Mouse (Mus musculus): ENCODE measurements at regions not wholly inside any gene's neighbourhood (a gene's known extent, or its start where the extent isn't known, plus 50 kb on each side); places are given as distances from the start of the nearest gene placed in this dataset.
"Not testable (repeated sequence)": the region's sequence is repeated elsewhere in the genome, so short reads cannot be mapped to it uniquely, and the experiment has no call there.

GRCm38 (mm10) chr16:89718921-89719320, 147.9 kb upstream of the Krtap11-1 start:
- H3K27ac ChIP-seq (ENCODE audit: insufficient read depth, low read depth, low read length): peak overlapping the region; percentile 55
- no peaks in the 10 kb centered on the region for H3K4me1 ChIP-seq (ENCODE audit: control insufficient read depth, insufficient read depth, low read length)
- peak; percentile 42 for DNase-seq
- H3K36me3 ChIP-seq (ENCODE audit: control insufficient read depth, insufficient read depth, low read length): no peaks in the 10 kb centered on the region
- 56% methylated on average over 3 of the region's 3 CpGs for WGBS
- TF ChIP-seq CTCF (conservative IDR thresholded peaks at IDR 0.05; ENCODE audit: insufficient read depth, insufficient read length, low read depth, low read length): no peak
- TF ChIP-seq POLR2A (IDR thresholded peaks at IDR 0.05; ENCODE audit: low read depth, low read length): no peak
- H3K27me3 ChIP-seq (replicated peaks; ENCODE audit: control insufficient read depth, insufficient read depth, low read length): no peaks in the 10 kb centered on the region
- no peak overlapping the region for H3K4me3 ChIP-seq (ENCODE audit: insufficient read depth, low read depth, low read length)

GRCm38 (mm10) chr16:89715716-89716115, 144.7 kb upstream of the Krtap11-1 start:
- WGBS: 92% methylated on average over 8 of the region's 8 CpGs

GRCm38 (mm10) chr16:89704316-89704715, 133.3 kb upstream of the Krtap11-1 start:
- DNase-seq: no peak
- Histone ChIP-seq H3K27me3 (replicated peaks; ENCODE audit: control insufficient read depth, insufficient read depth, low read length) (no peaks in the 10 kb centered on the region; the same call in 1 of the 2 replicates), H3K36me3 (ENCODE audit: control insufficient read depth, insufficient read depth, low read length) (no peaks in the 10 kb centered on the region), H3K27ac (ENCODE audit: insufficient read depth, low read depth, low read length) (no peak overlapping the region), H3K4me1 (ENCODE audit: control insufficient read depth, insufficient read depth, low read length) (no peaks in the 10 kb centered on the region; the same call in 1 of the 2 replicates), H3K4me3 (ENCODE audit: insufficient read depth, low read depth, low read length) (no peak overlapping the region)
- 58% methylated on average over 6 of the region's 6 CpGs for WGBS
- TF ChIP-seq CTCF (conservative IDR thresholded peaks at IDR 0.05; ENCODE audit: insufficient read depth, insufficient read length, low read depth, low read length): no peak
- TF ChIP-seq POLR2A (IDR thresholded peaks at IDR 0.05; ENCODE audit: low read depth, low read length): no peak

More at GRCm38 (mm10) chr16:89715716-89716115, 144.7 kb upstream of the Krtap11-1 start:
- H3K27me3 ChIP-seq (replicated peaks; ENCODE audit: control insufficient read depth, insufficient read depth, low read length); DNase-seq; H3K27ac ChIP-seq (ENCODE audit: insufficient read depth, low read depth, low read length); H3K4me3 ChIP-seq (ENCODE audit: insufficient read depth, low read depth, low read length); H3K36me3 ChIP-seq (ENCODE audit: control insufficient read depth, insufficient read depth, low read length); H3K4me1 ChIP-seq (ENCODE audit: control insufficient read depth, insufficient read depth, low read length): not testable (repeated sequence)

DNA sequence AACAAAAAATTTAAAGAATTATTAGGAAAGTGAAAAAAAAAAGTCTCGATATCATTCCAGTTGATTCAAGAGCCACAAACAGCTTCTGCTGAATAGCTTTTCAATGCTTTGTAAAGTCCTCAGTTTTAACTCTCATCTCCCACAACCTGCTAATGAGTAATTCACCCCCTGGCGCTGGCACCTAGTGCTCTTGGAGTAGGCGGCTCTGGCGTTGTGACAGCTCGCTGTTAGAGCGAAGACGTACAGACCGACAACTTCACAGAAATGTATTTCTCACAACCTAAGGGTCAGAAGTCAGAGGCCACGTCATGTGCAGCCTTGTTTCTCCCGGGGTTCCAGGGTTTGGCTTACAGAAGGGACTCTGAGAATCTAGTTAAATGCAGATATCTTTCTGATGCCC, 132.2 kb upstream of the Krtap11-1 start:
- 63% methylated on average over 10 of the region's 10 CpGs for WGBS
- TF ChIP-seq POLR2A (IDR thresholded peaks at IDR 0.05; ENCODE audit: low read depth, low read length) (no peak), CTCF (conservative IDR thresholded peaks at IDR 0.05; ENCODE audit: insufficient read depth, insufficient read length, low read depth, low read length) (no peak)
- H3K4me1 ChIP-seq (ENCODE audit: control insufficient read depth, insufficient read depth, low read length): no peaks in the 10 kb centered on the region; the same call in 1 of the 2 replicates
- DNase-seq: peak; percentile 12
- H3K36me3 ChIP-seq (ENCODE audit: control insufficient read depth, insufficient read depth, low read length): no peaks in the 10 kb centered on the region
- H3K4me3 ChIP-seq (ENCODE audit: insufficient read depth, low read depth, low read length): no peak overlapping the region
- H3K27me3 ChIP-seq (replicated peaks; ENCODE audit: control insufficient read depth, insufficient read depth, low read length): no peaks in the 10 kb centered on the region; the same call in 1 of the 2 replicates
- no peak overlapping the region for H3K27ac ChIP-seq (ENCODE audit: insufficient read depth, low read depth, low read length)

GRCm38 (mm10) chr16:89702406-89702805, 131.4 kb upstream of the Krtap11-1 start:
- Histone ChIP-seq H3K27me3 (replicated peaks; ENCODE audit: control insufficient read depth, insufficient read depth, low read length) (no peaks in the 10 kb centered on the region; the same call in 1 of the 2 replicates), H3K4me1 (ENCODE audit: control insufficient read depth, insufficient read depth, low read length) (no peaks in the 10 kb centered on the region; the same call in 1 of the 2 replicates), H3K4me3 (ENCODE audit: insufficient read depth, low read depth, low read length) (no peak overlapping the region), H3K36me3 (ENCODE audit: control insufficient read depth, insufficient read depth, low read length) (no peaks in the 10 kb centered on the region), H3K27ac (ENCODE audit: insufficient read depth, low read depth, low read length) (no peak overlapping the region)
- DNase-seq: no peak
- TF ChIP-seq POLR2A (IDR thresholded peaks at IDR 0.05; ENCODE audit: low read depth, low read length): no peak
- WGBS: 96% methylated on average over 2 of the region's 2 CpGs

DNA sequence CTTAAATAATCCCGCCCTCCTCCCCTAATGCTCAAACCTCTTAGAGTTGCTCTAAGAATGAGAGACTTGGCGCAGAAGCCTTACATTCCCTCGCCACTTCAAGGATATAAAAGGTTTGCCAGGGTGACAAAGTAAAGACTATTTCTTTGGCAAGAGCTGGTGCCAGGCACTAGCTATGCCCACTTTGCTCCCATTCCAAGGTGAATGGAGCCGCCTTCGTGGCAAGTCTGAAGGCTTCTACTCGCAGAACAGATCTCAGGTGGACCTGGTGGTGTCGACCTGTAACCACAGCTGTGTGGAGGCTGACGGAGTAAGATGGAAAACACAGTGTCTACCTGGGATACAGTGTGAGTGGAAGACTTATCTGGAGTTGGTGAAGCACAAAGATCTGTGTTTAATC, 130.8 kb upstream of the Krtap11-1 start:
- no peak for TF ChIP-seq CTCF (conservative IDR thresholded peaks at IDR 0.05; ENCODE audit: insufficient read depth, insufficient read length, low read depth, low read length)
- TF ChIP-seq POLR2A (IDR thresholded peaks at IDR 0.05; ENCODE audit: low read depth, low read length): no peak
- Histone ChIP-seq H3K27me3 (replicated peaks; ENCODE audit: control insufficient read depth, insufficient read depth, low read length) (no peaks in the 10 kb centered on the region; the same call in 1 of the 2 replicates), H3K4me3 (ENCODE audit: insufficient read depth, low read depth, low read length) (no peak overlapping the region), H3K27ac (ENCODE audit: insufficient read depth, low read depth, low read length) (no peak overlapping the region), H3K4me1 (ENCODE audit: control insufficient read depth, insufficient read depth, low read length) (no peaks in the 10 kb centered on the region; the same call in 1 of the 2 replicates), H3K36me3 (ENCODE audit: control insufficient read depth, insufficient read depth, low read length) (no peaks in the 10 kb centered on the region)
- WGBS: 93% methylated on average over 8 of the region's 8 CpGs
- DNase-seq: no peak

DNA sequence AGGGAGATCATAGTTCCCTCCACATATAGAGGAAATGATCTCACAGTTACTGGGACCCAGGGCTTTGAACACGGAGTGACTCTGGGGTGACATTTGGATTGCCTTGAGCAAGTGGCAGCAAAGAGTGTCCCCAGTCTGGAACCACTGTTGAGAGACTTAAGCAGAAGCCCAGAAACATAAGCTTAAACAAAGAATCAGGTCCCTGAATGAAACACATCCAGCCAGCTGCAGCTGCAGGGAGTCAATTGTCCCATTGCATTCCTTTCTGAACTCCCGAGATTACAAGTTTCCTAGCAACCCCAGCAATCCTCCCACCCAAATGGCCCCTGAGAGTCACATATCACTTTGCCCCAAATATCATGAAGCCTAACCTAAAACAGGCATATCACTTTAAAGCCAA, 128.7 kb upstream of the Krtap11-1 start:
- no peaks in the 10 kb centered on the region; the same call in 1 of the 2 replicates for H3K4me1 ChIP-seq (ENCODE audit: control insufficient read depth, insufficient read depth, low read length)
- H3K27me3 ChIP-seq (replicated peaks; ENCODE audit: control insufficient read depth, insufficient read depth, low read length): no peaks in the 10 kb centered on the region; the same call in 1 of the 2 replicates
- WGBS: 24% methylated on average over 2 of the region's 2 CpGs
- no peak overlapping the region for H3K27ac ChIP-seq (ENCODE audit: insufficient read depth, low read depth, low read length)
- no peak for DNase-seq
- H3K4me3 ChIP-seq (ENCODE audit: insufficient read depth, low read depth, low read length): no peak overlapping the region
- TF ChIP-seq POLR2A (IDR thresholded peaks at IDR 0.05; ENCODE audit: low read depth, low read length) (no peak), CTCF (conservative IDR thresholded peaks at IDR 0.05; ENCODE audit: insufficient read depth, insufficient read length, low read depth, low read length) (no peak)
- H3K36me3 ChIP-seq (ENCODE audit: control insufficient read depth, insufficient read depth, low read length): no peaks in the 10 kb centered on the region

GRCm38 (mm10) chr16:89695833-89696232, 124.8 kb upstream of the Krtap11-1 start:
- H3K4me3 ChIP-seq (ENCODE audit: insufficient read depth, low read depth, low read length): no peak overlapping the region
- peak; percentile 55 for DNase-seq
- no peaks in the 10 kb centered on the region for H3K27me3 ChIP-seq (replicated peaks; ENCODE audit: control insufficient read depth, insufficient read depth, low read length)
- H3K36me3 ChIP-seq (ENCODE audit: control insufficient read depth, insufficient read depth, low read length): no peaks in the 10 kb centered on the region
- no peak overlapping the region for H3K27ac ChIP-seq (ENCODE audit: insufficient read depth, low read depth, low read length)
- no peaks in the 10 kb centered on the region; the same call in 1 of the 2 replicates for H3K4me1 ChIP-seq (ENCODE audit: control insufficient read depth, insufficient read depth, low read length)
- 42% methylated on average over 4 of the region's 4 CpGs for WGBS
- TF ChIP-seq CTCF (conservative IDR thresholded peaks at IDR 0.05; ENCODE audit: insufficient read depth, insufficient read length, low read depth, low read length) (no peak), POLR2A (IDR thresholded peaks at IDR 0.05; ENCODE audit: low read depth, low read length) (no peak)
